Mouse (Mus musculus) ES-E14 (cell line): ENCODE results near the gene Med9. TPM values are rescaled to one million over a fixed set of nuclear protein-coding genes. Genes with fewer than 3 reads are reported as not detected.

Source experiments
- DNase-seq: peaks from one replicate; pipeline ENCODE4 v3.0.0-alpha.2; 2013; ENCODE audit warnings: low read depth, low spot score
- H3K27ac ChIP-seq: 2 replicates; pipeline ENCODE4 v1.5.1; 2012; ENCODE audit warnings: low read depth, mild to moderate bottlenecking, low read length, moderate library complexity, mixed read lengths; ENCODE audit not compliant: poor library complexity, insufficient read depth, severe bottlenecking
- H3K36me3 ChIP-seq: 2 replicates; pipeline ENCODE4 v1.6.1; 2012; ENCODE audit warnings: mild to moderate bottlenecking, low read length, moderate library complexity, mixed read lengths; ENCODE audit not compliant: control insufficient read depth, poor library complexity, insufficient read depth, severe bottlenecking
- H3K4me1 ChIP-seq, 2 experiments: fragments of 150-350 bp in 1 of 2; sonication (generic) in 1 of 2; 2 replicates each; pipeline ENCODE4 v1.6.1; 2012; ENCODE audit warnings: low read length in 2 of 2, mild to moderate bottlenecking in 1 of 2, mixed read lengths in 1 of 2; ENCODE audit not compliant: control insufficient read depth in 2 of 2, insufficient read depth in 2 of 2, poor library complexity in 1 of 2
- H3K4me3 ChIP-seq, 2 experiments: fragments of 150-350 bp in 1 of 2; sonication (generic) in 1 of 2; 2 replicates each; pipeline ENCODE4 v1.5.1; 2012; ENCODE audit warnings: low read length in 2 of 2, low read depth in 1 of 2, mild to moderate bottlenecking in 1 of 2, mixed read lengths in 1 of 2; ENCODE audit not compliant: insufficient read depth in 1 of 2, poor library complexity in 1 of 2, severe bottlenecking in 1 of 2
- H3K9ac ChIP-seq: 2 replicates; pipeline ENCODE4 v1.6.1; 2012; ENCODE audit warnings: low read depth, mild to moderate bottlenecking, low read length, mixed read lengths; ENCODE audit not compliant: poor library complexity, insufficient read depth, severe bottlenecking
- H3K9me3 ChIP-seq: fragments of 150-350 bp; sonication (generic); 2 replicates; pipeline ENCODE4 v1.6.1; 2012; ENCODE audit warnings: low read depth, mild to moderate bottlenecking, low read length; ENCODE audit not compliant: control insufficient read depth, insufficient read depth
- CHD2 ChIP-seq: IDR thresholded peaks from 2 replicates; pipeline ENCODE4 v1.6.1; 2014; ENCODE audit warnings: mild to moderate bottlenecking, low read depth, low read length, inconsistent platforms
- HCFC1 ChIP-seq: IDR thresholded peaks from 2 replicates; pipeline ENCODE4 v1.6.1; 2012; ENCODE audit warnings: low read length, inconsistent platforms, borderline replicate concordance; ENCODE audit not compliant: insufficient read depth
- MAFK ChIP-seq: IDR thresholded peaks from 2 replicates; pipeline ENCODE4 v1.6.1; 2014; ENCODE audit warnings: mild to moderate bottlenecking, low read depth, low read length, inconsistent platforms; ENCODE audit not compliant: insufficient read depth
- ZC3H11A ChIP-seq: IDR thresholded peaks from 2 replicates; pipeline ENCODE4 v1.6.1; 2012; ENCODE audit warnings: low read depth, mild to moderate bottlenecking, inconsistent platforms, low read length, borderline replicate concordance
- ZNF384 ChIP-seq: IDR thresholded peaks from 2 replicates; pipeline ENCODE4 v1.6.1; 2012; ENCODE audit warnings: low read depth, low read length, inconsistent platforms
- in situ Hi-C, 2 experiments: fragments of 600-800 bp; cut with MboI; formaldehyde crosslinking; loops; one replicate each; pipeline ENCODE4 v1.15.1; 2025; ENCODE audit warnings: low sequenced_read_pairs in 2 of 2, inconsistent platforms in 1 of 2; ENCODE audit not compliant: unreplicated experiment in 2 of 2
- total RNA-seq: library from RNA; depleted of rRNA; stranded (reverse); fragments of 300-350 nt; gene quantifications from 2 replicates; pipeline ENCODE4 v1.2.3, GENCODE M21; 2012

The Med9 gene
- total RNA-seq, 1 experiment, result 22.9 TPM

DNA sequence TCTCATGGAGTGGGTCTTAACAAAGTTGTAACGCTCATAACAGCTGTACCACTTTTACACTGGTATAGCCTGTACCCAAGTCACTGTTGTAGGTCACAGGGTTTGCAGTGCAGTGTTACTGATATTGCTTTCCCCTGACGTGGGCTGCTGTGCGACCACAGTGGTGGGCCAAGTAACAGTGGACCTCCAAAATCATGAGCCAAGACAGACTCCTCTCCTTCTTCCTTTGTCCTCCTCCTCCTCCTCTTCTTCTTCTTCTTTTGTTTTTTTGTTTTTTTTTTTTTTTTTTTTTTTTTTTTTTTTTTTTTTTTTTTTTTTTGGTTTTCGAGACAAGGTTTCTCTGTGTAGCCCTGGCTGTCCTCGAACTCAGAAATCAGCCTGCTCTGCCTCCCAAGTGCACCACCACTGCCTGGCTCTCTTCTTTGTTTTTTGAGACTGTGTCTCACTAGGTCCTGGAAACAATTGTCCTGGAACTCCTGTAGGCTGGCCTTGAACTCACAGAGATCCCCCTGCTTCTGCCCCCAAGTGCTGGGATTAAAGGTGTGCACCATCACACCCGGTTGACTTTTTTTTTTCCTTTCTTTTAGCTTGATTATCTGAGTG is 41.4 kb upstream of the Med9 start:
- Histone ChIP-seq H3K4me3 (no peak overlapping the region), H3K36me3 (no peaks in the 10 kb centered on the region), H3K27ac (no peak overlapping the region), H3K9ac (no peak overlapping the region), H3K9me3 (no peaks in the 10 kb centered on the region), H3K4me1 (peaks cover 5 to 15% of the 10 kb centered on the region in 2 experiments)
- no peak for DNase-seq
- TF ChIP-seq HCFC1 (no peak), CHD2 (no peak), MAFK (no peak), ZC3H11A (no peak), ZNF384 (peak; percentile 90)
- in situ Hi-C loops, result no loop called here

DNA sequence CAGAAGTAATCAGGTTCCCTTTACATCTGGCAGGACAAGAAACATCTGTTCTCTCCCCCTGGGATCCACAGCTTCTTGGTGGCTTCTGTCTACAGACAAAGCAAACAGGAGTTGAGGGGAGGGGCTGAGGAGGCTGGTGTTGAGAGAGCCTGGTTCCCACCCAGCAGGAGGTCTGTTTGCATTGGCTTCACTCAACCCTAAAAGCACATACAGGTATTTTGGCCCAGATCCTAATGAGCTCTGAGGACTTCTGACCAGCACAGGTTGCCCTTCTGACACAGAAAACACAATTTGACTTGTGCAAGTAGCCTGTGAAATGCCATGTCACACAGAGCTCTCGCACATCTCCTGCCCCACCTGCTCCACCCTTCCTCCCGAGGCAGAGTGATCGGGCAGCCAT is 39.6 kb upstream of the Med9 start:
- Histone ChIP-seq H3K9ac (no peak overlapping the region), H3K9me3 (no peaks in the 10 kb centered on the region), H3K27ac (no peak overlapping the region), H3K4me1 (peaks cover 3 to 10% of the 10 kb centered on the region in 2 experiments; a peak in 3 of 4 replicates), H3K36me3 (no peaks in the 10 kb centered on the region), H3K4me3 (no peak overlapping the region)
- DNase-seq, result peak; percentile 56
- in situ Hi-C loops, result no loop called here
- TF ChIP-seq CHD2 (no peak), HCFC1 (no peak), ZNF384 (no peak), ZC3H11A (no peak), MAFK (no peak)

DNA sequence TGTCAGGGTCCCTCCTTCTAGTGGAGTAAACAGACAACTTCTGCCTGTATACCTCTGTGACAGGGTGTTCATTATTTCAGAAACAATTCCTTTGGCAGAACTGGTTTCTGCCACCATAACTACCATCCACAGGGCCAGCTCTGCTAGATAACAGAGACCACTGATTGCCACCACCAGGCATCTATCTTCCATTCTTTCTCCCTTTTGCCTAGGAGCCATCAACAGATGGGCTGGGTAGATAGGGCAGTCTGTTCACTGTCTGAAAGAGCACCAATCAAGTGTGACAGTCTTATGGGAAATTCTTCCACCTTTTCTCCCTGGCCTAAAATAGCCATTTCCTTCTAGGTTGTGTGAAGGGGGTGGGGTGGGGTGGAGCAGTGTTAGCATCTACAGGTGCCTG is 37.4 kb upstream of the Med9 start:
- no peaks in the 10 kb centered on the region for H3K9me3 ChIP-seq
- no peak for DNase-seq
- no peak overlapping the region for H3K9ac ChIP-seq
- no peak overlapping the region for H3K4me3 ChIP-seq
- no peaks in the 10 kb centered on the region for H3K36me3 ChIP-seq
- peaks cover 3 to 10% of the 10 kb centered on the region in 2 experiments; a peak in 3 of 4 replicates for H3K4me1 ChIP-seq
- in situ Hi-C loops, result no loop called here
- no peak overlapping the region for H3K27ac ChIP-seq
- no peak for TF ChIP-seq HCFC1
- no peak for TF ChIP-seq MAFK
- TF ChIP-seq CHD2, result no peak
- no peak for TF ChIP-seq ZNF384
- TF ChIP-seq ZC3H11A, result no peak

GRCm38 (mm10) chr11:59911523-59911922 is 36.5 kb upstream of the Med9 start:
- in situ Hi-C loops, result no loop called here
- DNase-seq, result no peak
- Histone ChIP-seq H3K9me3 (no peaks in the 10 kb centered on the region), H3K4me3 (no peak overlapping the region), H3K27ac (no peak overlapping the region), H3K4me1 (peaks cover 3 to 10% of the 10 kb centered on the region in 2 experiments; a peak in 3 of 4 replicates), H3K36me3 (no peaks in the 10 kb centered on the region), H3K9ac (no peak overlapping the region)
- TF ChIP-seq CHD2 (no peak), ZNF384 (no peak), MAFK (no peak), ZC3H11A (no peak), HCFC1 (no peak)

DNA sequence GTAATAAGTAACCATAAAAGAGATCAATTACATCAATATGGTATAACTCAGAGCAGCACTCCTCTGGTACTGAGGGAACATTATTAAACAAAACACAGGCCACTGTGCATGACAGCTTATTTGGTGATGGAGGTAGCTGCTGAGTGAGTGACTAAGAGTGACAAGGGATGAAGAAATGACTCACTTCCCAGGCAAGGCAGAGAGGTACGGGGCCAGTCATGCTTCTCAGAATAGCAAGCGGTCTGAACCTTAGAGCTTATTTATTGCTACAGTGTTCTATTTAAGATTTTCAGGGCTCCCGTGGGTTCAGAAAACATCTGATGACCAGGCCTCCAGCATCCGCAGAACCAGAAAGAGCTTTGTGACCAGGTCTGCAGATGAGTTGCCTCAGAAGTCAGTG is 34.3 kb upstream of the Med9 start:
- Histone ChIP-seq H3K9me3 (no peaks in the 10 kb centered on the region), H3K36me3 (no peaks in the 10 kb centered on the region), H3K4me3 (no peak overlapping the region), H3K4me1 (peaks cover 0 to 3% of the 10 kb centered on the region in 2 experiments; a peak in 2 of 4 replicates), H3K27ac (no peak overlapping the region), H3K9ac (no peak overlapping the region)
- in situ Hi-C loops, result no loop called here
- TF ChIP-seq CHD2, result no peak
- no peak for TF ChIP-seq ZC3H11A
- TF ChIP-seq HCFC1, result no peak
- TF ChIP-seq MAFK, result no peak
- TF ChIP-seq ZNF384, result no peak
- DNase-seq, result no peak
